Mouse (Mus musculus) erythroid progenitor cell, adult 5-6 weeks (primary cell): Measurements from ENCODE around the gene Cfap58. TPM values are rescaled to one million over a fixed set of nuclear protein-coding genes. Genes with fewer than 3 reads are reported as not detected.

ENCODE experiments used
- ATAC-seq: replicated peaks from 2 replicates; pipeline ENCODE4 v1.8.0; 2016; ENCODE audit warnings: moderate number of reproducible peaks, mild to moderate bottlenecking, moderate TSS enrichment, inconsistent platforms; ENCODE audit not compliant: poor library complexity, low FRiP score, severe bottlenecking
- total RNA-seq, 2 experiments: library from RNA; stranded (forward) in 1 of 2; stranded (reverse) in 1 of 2; fragments of 150-400 nt in 1 of 2; fragments of 186-747, 209-891 nt in 1 of 2; gene quantifications; 2 replicates each; pipeline versions ENCODE4 v1.2.3 to v1.2.4; 2015 to 2017; ENCODE audit warnings: low replicate concordance in 2 of 2

The Cfap58 gene
- total RNA-seq, 2 experiments from 2014 or later = not detected

DNA sequence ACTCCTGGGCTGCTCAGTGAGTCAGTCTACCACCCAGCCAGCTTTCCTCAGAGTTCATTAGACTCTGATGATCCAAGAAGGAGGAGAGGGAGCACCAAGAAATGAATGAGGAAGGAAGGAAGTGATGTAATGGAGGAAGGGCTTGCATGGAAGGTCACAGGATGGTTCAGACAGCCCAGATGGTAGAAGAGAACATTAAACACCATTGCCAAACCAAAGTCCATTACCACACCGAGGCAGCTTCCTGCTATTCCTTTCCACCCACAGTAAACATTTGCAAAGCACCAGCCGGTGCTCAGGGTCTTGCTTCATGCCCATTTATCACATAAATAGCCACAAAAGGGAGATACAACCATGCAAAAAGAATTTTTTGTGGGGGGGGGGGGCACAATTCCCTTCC, 89.4 kb downstream of the Cfap58 start:
- no peak for ATAC-seq

- no peak for ATAC-seq
These were observed 102.1 kb downstream of the Cfap58 start for GRCm38 (mm10) chr19:48039554-48039953.

GRCm38 (mm10) chr19:48047315-48047714, 109.8 kb downstream of the Cfap58 start:
- ATAC-seq = no peak

- no peak for ATAC-seq
These were observed 111.9 kb downstream of the Cfap58 start for GRCm38 (mm10) chr19:48049361-48049760.

- no peak for ATAC-seq
These were observed 125.8 kb downstream of the Cfap58 start for GRCm38 (mm10) chr19:48063289-48063688.

GRCm38 (mm10) chr19:48079718-48080117, 142.2 kb downstream of the Cfap58 start:
- no peak for ATAC-seq

- ATAC-seq = no peak
These were observed 144.0 kb downstream of the Cfap58 start for GRCm38 (mm10) chr19:48081456-48081855.

Other genes starting within 250 kb of the Cfap58 start
- gene Col17a1, start 245.6 kb upstream of the Cfap58 start, total RNA-seq (2015; ENCODE audit: low replicate concordance) = not detected in 2 replicates
- gene Col17a1, start 245.6 kb upstream of the Cfap58 start, total RNA-seq (2017; ENCODE audit: low replicate concordance) = not detected in 2 replicates
- 44.3 and 44.9 TPM in 2 replicates for gene Sfr1, start 206.0 kb upstream of the Cfap58 start, total RNA-seq (2015; ENCODE audit: low replicate concordance)
- 31.9 and 63.3 TPM in 2 replicates for gene Sfr1, start 206.0 kb upstream of the Cfap58 start, total RNA-seq (2017; ENCODE audit: low replicate concordance)
- gene Gsto1, start 82.7 kb upstream of the Cfap58 start, total RNA-seq (2015; ENCODE audit: low replicate concordance) = 44.0 and 62.5 TPM in 2 replicates
- 11.0 and 26.1 TPM in 2 replicates for gene Gsto1, start 82.7 kb upstream of the Cfap58 start, total RNA-seq (2017; ENCODE audit: low replicate concordance)
- gene Gsto2, start 72.1 kb upstream of the Cfap58 start, total RNA-seq (2015; ENCODE audit: low replicate concordance) = not detected in 2 replicates
- not detected in 2 replicates for gene Gsto2, start 72.1 kb upstream of the Cfap58 start, total RNA-seq (2017; ENCODE audit: low replicate concordance)
- gene Cfap43, start 18.4 kb upstream of the Cfap58 start, total RNA-seq (2015; ENCODE audit: low replicate concordance) = not detected in 2 replicates
- gene Cfap43, start 18.4 kb upstream of the Cfap58 start, total RNA-seq (2017; ENCODE audit: low replicate concordance) = not detected in 2 replicates
- 5.8 and 11.7 TPM in 2 replicates for gene Itprip, start 18.4 kb upstream of the Cfap58 start, total RNA-seq (2015; ENCODE audit: low replicate concordance)
- gene Itprip, start 18.4 kb upstream of the Cfap58 start, total RNA-seq (2017; ENCODE audit: low replicate concordance) = 1.6 and 2.3 TPM in 2 replicates